Mouse (Mus musculus): ENCODE results near the gene Olfr317. TPM values are rescaled to one million over a fixed set of nuclear protein-coding genes. Genes with fewer than 3 reads are reported as not detected.
"Not testable (repeated sequence)": the region's sequence is repeated elsewhere in the genome, so short reads cannot be mapped to it uniquely, and the experiment has no call there.

Gene Olfr317
- not detected in 2 replicates for polyA plus RNA-seq (2014; fragmentation: Nextera tagmentation; extraction: Ambion mirVana)

GRCm38 (mm10) chr11:58738792-58739262, at the start of gene Olfr317:
Olfr317 (minus strand) TSS chr11:58739212.
- Histone ChIP-seq H3K4me1 (replicated peaks; ENCODE audit: control insufficient read depth, insufficient read depth, low read length) (no peaks in the 10 kb centered on the region), H3K27me3 (ENCODE audit: control insufficient read depth, insufficient read depth, low read length) (no peaks in the 10 kb centered on the region), H3K27ac (ENCODE audit: low read depth, low read length) (no peak within 1 kb of the TSS), H3K36me3 (ENCODE audit: control insufficient read depth, insufficient read depth, low read length) (no peaks in the 10 kb centered on the region), H3K4me2 (replicated peaks; ENCODE audit: low read depth, low read length) (no peak within 1 kb of the TSS), H3K9me3 (ENCODE audit: control insufficient read depth, low read length) (no peaks in the 10 kb centered on the region), H3K4me3 (ENCODE audit: low read depth, low read length) (no peak within 1 kb of the TSS), H3K9ac (ENCODE audit: low read depth, low read length) (no peak within 1 kb of the TSS)
- DNase-seq (ENCODE audit: low spot score) (no peak), ATAC-seq (ENCODE audit: low FRiP score) (no peak)
- WGBS: 73% methylated on average over 4 of the region's 4 CpGs

- DNase-seq (ENCODE audit: low spot score) (no peak), ATAC-seq (ENCODE audit: low FRiP score) (no peak)
- Histone ChIP-seq H3K9ac (ENCODE audit: low read depth, low read length) (no peak overlapping the region), H3K9me3 (ENCODE audit: control insufficient read depth, low read length) (no peaks in the 10 kb centered on the region), H3K27ac (ENCODE audit: low read depth, low read length) (no peak overlapping the region), H3K4me1 (replicated peaks; ENCODE audit: control insufficient read depth, insufficient read depth, low read length) (no peaks in the 10 kb centered on the region), H3K36me3 (ENCODE audit: control insufficient read depth, insufficient read depth, low read length) (no peaks in the 10 kb centered on the region), H3K27me3 (ENCODE audit: control insufficient read depth, insufficient read depth, low read length) (no peaks in the 10 kb centered on the region), H3K4me3 (ENCODE audit: low read depth, low read length) (no peak overlapping the region), H3K4me2 (replicated peaks; ENCODE audit: low read depth, low read length) (no peak overlapping the region)
- WGBS: 89% methylated on average over 8 of the region's 8 CpGs
Observed at GRCm38 (mm10) chr11:58788346-58788745, 49.3 kb upstream of the Olfr317 start.

- H3K4me1 ChIP-seq (replicated peaks; ENCODE audit: control insufficient read depth, insufficient read depth, low read length): no peaks in the 10 kb centered on the region
- H3K27ac ChIP-seq (ENCODE audit: low read depth, low read length): no peak overlapping the region
- DNase-seq (ENCODE audit: low spot score) (no peak), ATAC-seq (ENCODE audit: low FRiP score) (no peak)
- no peaks in the 10 kb centered on the region for H3K27me3 ChIP-seq (ENCODE audit: control insufficient read depth, insufficient read depth, low read length)
- no peaks in the 10 kb centered on the region for H3K9me3 ChIP-seq (ENCODE audit: control insufficient read depth, low read length)
- 90% methylated on average over 10 of the region's 10 CpGs for WGBS
- no peak overlapping the region for H3K4me2 ChIP-seq (replicated peaks; ENCODE audit: low read depth, low read length)
- H3K36me3 ChIP-seq (ENCODE audit: control insufficient read depth, insufficient read depth, low read length): no peaks in the 10 kb centered on the region
- no peak overlapping the region for H3K4me3 ChIP-seq (ENCODE audit: low read depth, low read length)
- no peak overlapping the region for H3K9ac ChIP-seq (ENCODE audit: low read depth, low read length)
Observed at GRCm38 (mm10) chr11:58787651-58788050, 48.6 kb upstream of the Olfr317 start.

GRCm38 (mm10) chr11:58784182-58784581, 45.2 kb upstream of the Olfr317 start:
- 74% methylated on average over 2 of the region's 2 CpGs for WGBS

GRCm38 (mm10) chr11:58782480-58783089, 43.6 kb upstream of the Olfr317 start, which contains the start of gene Olfr314:
Olfr314 (plus strand) TSS chr11:58782952.
- no peaks in the 10 kb centered on the region for H3K9me3 ChIP-seq (ENCODE audit: control insufficient read depth, low read length)
- ATAC-seq (ENCODE audit: low FRiP score) (no peak), DNase-seq (ENCODE audit: low spot score) (no peak)
- no peak within 1 kb of the TSS for H3K27ac ChIP-seq (ENCODE audit: low read depth, low read length)
- no peaks in the 10 kb centered on the region for H3K36me3 ChIP-seq (ENCODE audit: control insufficient read depth, insufficient read depth, low read length)
- H3K27me3 ChIP-seq (ENCODE audit: control insufficient read depth, insufficient read depth, low read length): no peaks in the 10 kb centered on the region
- H3K4me1 ChIP-seq (replicated peaks; ENCODE audit: control insufficient read depth, insufficient read depth, low read length): no peaks in the 10 kb centered on the region
- WGBS: 84% methylated on average over 6 of the region's 6 CpGs
- no peak within 1 kb of the TSS for H3K4me2 ChIP-seq (replicated peaks; ENCODE audit: low read depth, low read length)
- H3K9ac ChIP-seq (ENCODE audit: low read depth, low read length): no peak within 1 kb of the TSS
- no peak within 1 kb of the TSS for H3K4me3 ChIP-seq (ENCODE audit: low read depth, low read length)

More at GRCm38 (mm10) chr11:58784182-58784581, 45.2 kb upstream of the Olfr317 start:
- Histone ChIP-seq H3K4me2 (replicated peaks; ENCODE audit: low read depth, low read length) (no peak overlapping the region), H3K27me3 (ENCODE audit: control insufficient read depth, insufficient read depth, low read length) (no peaks in the 10 kb centered on the region), H3K9ac (ENCODE audit: low read depth, low read length) (no peak overlapping the region), H3K36me3 (ENCODE audit: control insufficient read depth, insufficient read depth, low read length) (no peaks in the 10 kb centered on the region), H3K4me1 (replicated peaks; ENCODE audit: control insufficient read depth, insufficient read depth, low read length) (no peaks in the 10 kb centered on the region), H3K27ac (ENCODE audit: low read depth, low read length) (no peak overlapping the region), H3K9me3 (ENCODE audit: control insufficient read depth, low read length) (no peaks in the 10 kb centered on the region), H3K4me3 (ENCODE audit: low read depth, low read length) (no peak overlapping the region)
- DNase-seq (ENCODE audit: low spot score) (no peak), ATAC-seq (ENCODE audit: low FRiP score) (no peak)

GRCm38 (mm10) chr11:58772888-58773287, 33.9 kb upstream of the Olfr317 start, which contains the start of gene Olfr315:
Olfr315 (plus strand) TSS chr11:58773188.
- no peak within 1 kb of the TSS for H3K4me2 ChIP-seq (replicated peaks; ENCODE audit: low read depth, low read length)
- H3K27ac ChIP-seq (ENCODE audit: low read depth, low read length): no peak within 1 kb of the TSS
- DNase-seq (ENCODE audit: low spot score) (no peak), ATAC-seq (ENCODE audit: low FRiP score) (no peak)
- no peaks in the 10 kb centered on the region for H3K36me3 ChIP-seq (ENCODE audit: control insufficient read depth, insufficient read depth, low read length)
- no peaks in the 10 kb centered on the region for H3K9me3 ChIP-seq (ENCODE audit: control insufficient read depth, low read length)
- H3K4me3 ChIP-seq (ENCODE audit: low read depth, low read length): no peak within 1 kb of the TSS
- no peaks in the 10 kb centered on the region for H3K4me1 ChIP-seq (replicated peaks; ENCODE audit: control insufficient read depth, insufficient read depth, low read length)
- no peaks in the 10 kb centered on the region for H3K27me3 ChIP-seq (ENCODE audit: control insufficient read depth, insufficient read depth, low read length)
- H3K9ac ChIP-seq (ENCODE audit: low read depth, low read length): no peak within 1 kb of the TSS

GRCm38 (mm10) chr11:58752434-58752833, 13.4 kb upstream of the Olfr317 start, which contains the start of gene Olfr316:
Olfr316 (plus strand) TSS chr11:58752734.
- no peaks in the 10 kb centered on the region for H3K36me3 ChIP-seq (ENCODE audit: control insufficient read depth, insufficient read depth, low read length)
- DNase-seq (ENCODE audit: low spot score): no peak
- H3K4me2 ChIP-seq (replicated peaks; ENCODE audit: low read depth, low read length): no peak within 1 kb of the TSS
- H3K9me3 ChIP-seq (ENCODE audit: control insufficient read depth, low read length): no peaks in the 10 kb centered on the region
- no peaks in the 10 kb centered on the region for H3K27me3 ChIP-seq (ENCODE audit: control insufficient read depth, insufficient read depth, low read length)
- WGBS: 92% methylated on average over 2 of the region's 2 CpGs
- no peak within 1 kb of the TSS for H3K4me3 ChIP-seq (ENCODE audit: low read depth, low read length)
- H3K27ac ChIP-seq (ENCODE audit: low read depth, low read length): no peak within 1 kb of the TSS
- H3K9ac ChIP-seq (ENCODE audit: low read depth, low read length): no peak within 1 kb of the TSS
- H3K4me1 ChIP-seq (replicated peaks; ENCODE audit: control insufficient read depth, insufficient read depth, low read length): no peaks in the 10 kb centered on the region
- no peak for ATAC-seq (ENCODE audit: low FRiP score)

- H3K4me1 ChIP-seq (replicated peaks; ENCODE audit: control insufficient read depth, insufficient read depth, low read length); H3K9ac ChIP-seq (ENCODE audit: low read depth, low read length); H3K27me3 ChIP-seq (ENCODE audit: control insufficient read depth, insufficient read depth, low read length); H3K4me3 ChIP-seq (ENCODE audit: low read depth, low read length); H3K36me3 ChIP-seq (ENCODE audit: control insufficient read depth, insufficient read depth, low read length); DNase-seq (ENCODE audit: low spot score); H3K27ac ChIP-seq (ENCODE audit: low read depth, low read length); H3K9me3 ChIP-seq (ENCODE audit: control insufficient read depth, low read length); ATAC-seq (ENCODE audit: low FRiP score); H3K4me2 ChIP-seq (replicated peaks; ENCODE audit: low read depth, low read length): not testable (repeated sequence)
- WGBS: 91% methylated on average over 18 of the region's 18 CpGs
Observed at GRCm38 (mm10) chr11:58751096-58751495, 12.1 kb upstream of the Olfr317 start.

- DNase-seq (ENCODE audit: low spot score) (no peak), ATAC-seq (ENCODE audit: low FRiP score) (no peak)
- no peaks in the 10 kb centered on the region for H3K4me1 ChIP-seq (replicated peaks; ENCODE audit: control insufficient read depth, insufficient read depth, low read length)
- 63% methylated on average over 3 of the region's 3 CpGs for WGBS
- H3K27ac ChIP-seq (ENCODE audit: low read depth, low read length): no peak overlapping the region
- H3K27me3 ChIP-seq (ENCODE audit: control insufficient read depth, insufficient read depth, low read length): no peaks in the 10 kb centered on the region
- no peak overlapping the region for H3K4me3 ChIP-seq (ENCODE audit: low read depth, low read length)
- H3K36me3 ChIP-seq (ENCODE audit: control insufficient read depth, insufficient read depth, low read length): no peaks in the 10 kb centered on the region
- no peaks in the 10 kb centered on the region for H3K9me3 ChIP-seq (ENCODE audit: control insufficient read depth, low read length)
- H3K9ac ChIP-seq (ENCODE audit: low read depth, low read length): no peak overlapping the region
- no peak overlapping the region for H3K4me2 ChIP-seq (replicated peaks; ENCODE audit: low read depth, low read length)
Observed at GRCm38 (mm10) chr11:58733372-58733771, 5.6 kb downstream of the Olfr317 start.

Data from hindbrain, embryonic 11.5 days (tissue).